Mouse (Mus musculus) embryonic facial prominence, embryonic 14.5 days (tissue): ENCODE results near the gene Kcnq1. TPM values are rescaled to one million over a fixed set of nuclear protein-coding genes. Genes with fewer than 3 reads are reported as not detected.

ENCODE experiments used
- ATAC-seq: fragments of 200-750 bp; cut with Nextera tagmentation; 2 replicates; pipeline ENCODE4 v1.8.0; 2017; ENCODE audit warnings: low read depth, moderate number of reproducible peaks, moderate TSS enrichment
- DNase-seq: peaks from one replicate; pipeline ENCODE4 v3.0.0-alpha.2; 2015; ENCODE audit warnings: low spot score
- H3K27ac ChIP-seq: fragments of 300-500 bp; sonication (generic); replicated peaks from 2 replicates; pipeline ENCODE4 v1.5.1; 2014; ENCODE audit warnings: low read depth, mild to moderate bottlenecking, low read length, moderate library complexity
- H3K27me3 ChIP-seq: fragments of 300-500 bp; sonication (generic); replicated peaks from 2 replicates; pipeline ENCODE4 v1.6.1; 2014; ENCODE audit warnings: low read length; ENCODE audit not compliant: control insufficient read depth, insufficient read depth
- H3K36me3 ChIP-seq: fragments of 300-500 bp; sonication (generic); 2 replicates; pipeline ENCODE4 v1.6.1; 2014; ENCODE audit warnings: low read length, mixed read lengths; ENCODE audit not compliant: control insufficient read depth, insufficient read depth
- H3K4me1 ChIP-seq: fragments of 300-500 bp; sonication (generic); 2 replicates; pipeline ENCODE4 v1.6.1; 2014; ENCODE audit warnings: antibody characterized with exemption, low read length; ENCODE audit not compliant: control insufficient read depth, insufficient read depth
- H3K4me2 ChIP-seq: fragments of 300-500 bp; sonication (generic); 2 replicates; pipeline ENCODE4 v1.6.1; 2014; ENCODE audit warnings: low read depth, mild to moderate bottlenecking, low read length, moderate library complexity, mixed read lengths
- H3K4me3 ChIP-seq: fragments of 300-500 bp; sonication (generic); 2 replicates; pipeline ENCODE4 v1.5.1; 2014; ENCODE audit warnings: low read depth, mild to moderate bottlenecking, low read length
- H3K9ac ChIP-seq: fragments of 300-500 bp; sonication (generic); 2 replicates; pipeline ENCODE4 v1.6.1; 2014; ENCODE audit warnings: low read depth, mild to moderate bottlenecking, low read length, moderate library complexity, mixed read lengths
- H3K9me3 ChIP-seq: fragments of 300-500 bp; sonication (generic); 2 replicates; pipeline ENCODE4 v1.6.1; 2016; ENCODE audit warnings: low read length; ENCODE audit not compliant: control insufficient read depth
- WGBS: fragments of 180-500 bp; shearing (Covaris S2); extraction: QIAGEN DNeasy Blood & Tissue Kit; methylation state at CpG from one replicate; pipeline ENCODE4 v1.1.7; 2014; 5-methylcytosine and 5-hydroxymethylcytosine counted together
- polyA plus RNA-seq: library from polyadenylated mRNA; unstranded; fragments of >200 nt; fragmentation: Nextera tagmentation; extraction: Ambion mirVana; gene quantifications from 2 replicates; pipeline ENCODE4 v1.2.1, GENCODE M21; 2014

The Kcnq1 gene
- polyA plus RNA-seq, 1 experiment from 2014 or later: 1.9 TPM

GRCm38 (mm10) chr7:143373265-143373664 is 267.1 kb downstream of the Kcnq1 start:
- Histone ChIP-seq H3K4me3 (no peak overlapping the region), H3K9ac (no peak overlapping the region), H3K9me3 (no peaks in the 10 kb centered on the region), H3K27ac (no peak overlapping the region), H3K27me3 (no peaks in the 10 kb centered on the region), H3K4me1 (peaks cover 23% of the 10 kb centered on the region), H3K4me2 (no peak overlapping the region), H3K36me3 (no peaks in the 10 kb centered on the region)
- WGBS: 66% methylated on average over 3 of the region's 3 CpGs
- ATAC-seq (no peak), DNase-seq (no peak)

DNA sequence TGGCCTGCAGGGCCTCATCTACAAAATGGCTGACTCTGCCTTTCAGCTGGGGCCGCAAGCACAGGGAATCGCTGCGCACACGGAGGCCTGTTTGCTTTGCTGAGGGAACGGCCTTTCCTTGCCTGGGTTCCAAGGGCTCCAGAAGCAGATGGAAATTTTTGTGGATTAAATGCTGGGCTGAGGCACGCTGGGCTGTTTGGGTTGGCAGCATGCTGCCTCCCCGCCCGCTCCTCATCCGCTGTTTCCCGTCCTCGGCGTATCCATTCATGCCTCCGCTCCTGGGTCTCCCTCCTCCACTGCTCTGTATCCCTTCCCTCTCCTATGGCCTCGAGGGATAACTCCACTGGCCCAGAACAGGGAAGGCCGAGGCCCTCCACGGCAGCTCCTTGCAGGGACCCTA is 269.8 kb downstream of the Kcnq1 start:
- no peak overlapping the region for H3K4me2 ChIP-seq
- peak; percentile 67 for ATAC-seq
- 55% methylated on average over 16 of the region's 16 CpGs for WGBS
- H3K27me3 ChIP-seq: no peaks in the 10 kb centered on the region
- peak; percentile 76 for DNase-seq
- peaks cover 23% of the 10 kb centered on the region for H3K4me1 ChIP-seq
- no peaks in the 10 kb centered on the region for H3K36me3 ChIP-seq
- H3K4me3 ChIP-seq: no peak overlapping the region
- peak overlapping the region; percentile 82 for H3K27ac ChIP-seq
- no peaks in the 10 kb centered on the region for H3K9me3 ChIP-seq
- no peak overlapping the region for H3K9ac ChIP-seq

- Histone ChIP-seq H3K4me1 (peaks cover 3% of the 10 kb centered on the region; the same call in 1 of the 2 replicates), H3K27ac (no peak overlapping the region), H3K4me2 (no peak overlapping the region), H3K27me3 (no peaks in the 10 kb centered on the region), H3K36me3 (no peaks in the 10 kb centered on the region), H3K9me3 (no peaks in the 10 kb centered on the region), H3K9ac (no peak overlapping the region), H3K4me3 (no peak overlapping the region)
- no peak for DNase-seq
- WGBS: 50% methylated on average over 20 of the region's 20 CpGs
- no peak for ATAC-seq
Measured at GRCm38 (mm10) chr7:143380466-143381073, 274.4 kb downstream of the Kcnq1 start.

DNA sequence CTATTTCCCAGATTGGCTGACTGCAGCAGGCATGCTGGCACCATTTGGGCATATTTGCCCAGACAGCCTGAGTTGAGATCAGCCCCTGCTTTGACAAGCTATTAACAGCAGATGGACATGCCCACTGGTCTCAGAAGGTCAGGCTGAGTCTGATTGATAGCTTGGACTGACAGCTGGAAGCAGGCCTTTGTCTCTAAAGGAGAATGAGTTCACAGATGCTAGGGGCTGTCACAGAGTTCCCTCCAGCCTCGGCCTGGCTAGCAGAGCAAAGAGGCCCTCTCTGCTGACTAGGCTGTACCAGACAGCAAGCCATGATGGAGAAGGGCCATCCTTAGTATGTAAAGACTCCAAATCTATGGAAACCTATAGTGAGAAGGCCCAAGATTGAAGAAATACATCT is 280.5 kb downstream of the Kcnq1 start:
- ATAC-seq: no peak
- Histone ChIP-seq H3K27ac (no peak overlapping the region), H3K9me3 (no peaks in the 10 kb centered on the region), H3K9ac (no peak overlapping the region), H3K4me2 (no peak overlapping the region), H3K36me3 (no peaks in the 10 kb centered on the region), H3K27me3 (no peaks in the 10 kb centered on the region), H3K4me1 (peaks cover 23% of the 10 kb centered on the region), H3K4me3 (no peak overlapping the region)
- no peak for DNase-seq
- 41% methylated on average over 1 of the region's 1 CpGs for WGBS

- peak overlapping the region; percentile 43 for H3K9ac ChIP-seq
- DNase-seq (peak; percentile 88), ATAC-seq (peak; percentile 90)
- H3K4me3 ChIP-seq: no peak overlapping the region
- 39% methylated on average over 27 of the region's 27 CpGs for WGBS
- peaks cover 23% of the 10 kb centered on the region for H3K4me1 ChIP-seq
- peak overlapping the region; percentile 23; the same call in 1 of the 2 replicates for H3K4me2 ChIP-seq
- H3K27me3 ChIP-seq: no peaks in the 10 kb centered on the region
- 0 out of 2 replicates have a peak, but pooled peaks cover 6% of the 10 kb centered on the region for H3K9me3 ChIP-seq
- peak overlapping the region; percentile 86 for H3K27ac ChIP-seq
- no peaks in the 10 kb centered on the region for H3K36me3 ChIP-seq
Measured at GRCm38 (mm10) chr7:143388783-143389695, 282.9 kb downstream of the Kcnq1 start.

DNA sequence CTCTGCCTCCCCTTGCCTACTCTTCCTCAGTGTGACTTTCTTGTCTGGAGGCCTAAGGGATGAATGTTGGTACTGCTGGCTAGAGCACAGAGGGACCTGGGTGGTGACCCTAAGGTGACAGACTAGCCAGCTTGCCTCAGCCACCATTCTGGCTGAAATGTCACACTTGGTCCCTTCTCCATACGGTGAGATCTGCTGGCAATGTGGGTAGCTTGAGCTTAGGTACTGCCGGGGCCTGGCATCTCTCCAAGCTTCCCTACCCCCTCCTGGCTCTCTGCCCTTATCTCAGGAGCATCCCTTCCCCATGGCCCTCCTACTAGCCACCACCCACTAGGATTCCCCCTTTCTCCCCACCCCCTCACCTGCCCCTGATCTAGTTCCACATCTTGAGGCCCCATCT is 283.7 kb downstream of the Kcnq1 start:
- Histone ChIP-seq H3K4me1 (peaks cover 23% of the 10 kb centered on the region), H3K9ac (peak overlapping the region; percentile 43), H3K27ac (peak overlapping the region; percentile 86), H3K9me3 (0 out of 2 replicates have a peak, but pooled peaks cover 6% of the 10 kb centered on the region), H3K4me3 (no peak overlapping the region), H3K4me2 (peak overlapping the region; percentile 23; the same call in 1 of the 2 replicates), H3K36me3 (no peaks in the 10 kb centered on the region), H3K27me3 (no peaks in the 10 kb centered on the region)
- ATAC-seq (no peak), DNase-seq (no peak)
- WGBS: 68% methylated on average over 2 of the region's 2 CpGs

DNA sequence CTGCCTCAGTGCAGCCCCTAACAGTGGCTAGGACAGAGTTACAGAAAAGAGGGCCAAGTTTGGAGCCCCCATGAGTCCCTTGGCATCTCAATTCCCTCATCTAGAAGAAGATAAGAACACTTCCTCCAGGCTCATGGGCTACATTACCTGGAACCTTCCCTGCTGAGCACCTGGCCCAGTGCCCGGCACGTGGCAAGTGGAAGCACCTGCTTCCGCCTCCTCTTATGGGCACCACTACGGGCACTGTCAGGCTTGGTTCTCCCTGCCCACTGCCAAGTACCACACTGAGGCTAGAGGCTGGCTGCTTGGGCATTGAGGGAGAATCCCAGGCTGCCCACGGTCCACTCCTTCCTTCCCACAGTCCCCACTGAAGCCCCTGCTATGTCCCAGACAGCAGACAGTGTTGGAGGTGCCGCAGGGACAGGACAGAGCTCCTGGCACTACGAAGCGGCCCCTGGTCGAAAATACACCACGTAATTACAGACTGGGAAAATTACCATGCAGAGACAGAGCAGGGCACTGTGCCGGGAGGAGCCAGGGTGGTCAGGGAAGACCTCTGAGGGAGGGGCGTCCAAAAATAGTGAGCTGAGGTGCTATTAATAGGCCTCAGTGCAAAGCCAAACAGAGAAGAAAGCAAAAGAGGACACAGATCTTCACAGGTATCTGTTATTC is 284.3 kb downstream of the Kcnq1 start:
- Histone ChIP-seq H3K36me3 (no peaks in the 10 kb centered on the region), H3K9ac (no peak overlapping the region), H3K4me1 (peaks cover 27% of the 10 kb centered on the region), H3K4me2 (no peak overlapping the region), H3K27ac (peak overlapping the region; percentile 86; the same call in 1 of the 2 replicates), H3K9me3 (0 out of 2 replicates have a peak, but pooled peaks cover 6% of the 10 kb centered on the region), H3K27me3 (no peaks in the 10 kb centered on the region), H3K4me3 (no peak overlapping the region)
- no peak for DNase-seq
- 70% methylated on average over 12 of the region's 12 CpGs for WGBS
- peak; percentile 9; the same call in 1 of the 2 replicates for ATAC-seq

GRCm38 (mm10) chr7:143395113-143395563 is 289.0 kb downstream of the Kcnq1 start:
- ATAC-seq (0 out of 2 replicates have a peak, but pooled peaks have one; percentile 37), DNase-seq (peak; percentile 55)
- Histone ChIP-seq H3K36me3 (no peaks in the 10 kb centered on the region), H3K9me3 (0 out of 2 replicates have a peak, but pooled peaks cover 6% of the 10 kb centered on the region), H3K9ac (0 out of 2 replicates have a peak overlapping the region, but pooled peaks have one; percentile 8), H3K27ac (peak overlapping the region; percentile 48; the same call in 1 of the 2 replicates), H3K4me3 (no peak overlapping the region), H3K4me1 (peaks cover 15% of the 10 kb centered on the region), H3K27me3 (no peaks in the 10 kb centered on the region), H3K4me2 (no peak overlapping the region)
- WGBS: 38% methylated on average over 9 of the region's 9 CpGs
